Mouse (Mus musculus): Measurements from ENCODE around the gene Prtn3. TPM values are rescaled to one million over a fixed set of nuclear protein-coding genes. Genes with fewer than 3 reads are reported as not detected.

Gene Prtn3
- polyA plus RNA-seq, 1 experiment, result 0.90 TPM

DNA sequence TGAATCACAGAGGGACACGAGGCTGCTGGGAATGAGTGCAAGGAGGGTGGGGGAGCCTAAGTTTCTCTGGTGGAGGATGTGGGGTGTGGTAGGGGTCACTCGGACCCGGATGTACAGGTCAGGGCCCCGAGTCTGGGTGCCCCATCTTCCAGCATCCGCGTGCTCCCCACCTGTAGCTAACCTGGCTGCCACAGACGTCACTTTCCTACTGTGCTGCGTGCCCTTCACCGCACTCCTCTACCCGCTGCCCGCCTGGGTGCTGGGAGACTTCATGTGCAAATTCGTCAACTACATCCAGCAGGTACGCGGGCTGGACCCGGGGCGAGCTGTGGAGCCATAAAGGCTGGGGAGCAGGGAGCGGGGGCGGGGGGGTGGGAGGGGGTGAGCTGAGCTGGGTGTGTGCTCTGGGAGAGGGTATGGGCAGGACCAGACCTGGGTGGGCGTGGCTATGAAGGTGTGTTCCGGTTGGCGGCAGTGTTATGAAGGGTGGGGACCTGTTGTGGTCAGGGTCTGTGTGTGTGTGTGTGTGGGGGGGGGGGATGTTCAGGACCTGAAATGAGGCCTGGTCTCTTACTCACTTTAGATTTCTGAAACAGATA is 45.1 kb downstream of the Prtn3 start:
- Histone ChIP-seq H3K4me3 (ENCODE audit: control insufficient read depth, low read depth, low read length) (no peak overlapping the region), H3K27ac (ENCODE audit: control insufficient read depth, insufficient read depth, low read depth, low read length) (no peak overlapping the region), H3K27me3 (ENCODE audit: control insufficient read depth, insufficient read depth, low read length) (no peaks in the 10 kb centered on the region), H3K4me1 (ENCODE audit: control insufficient read depth, insufficient read depth, low read length) (peaks cover 26% of the 10 kb centered on the region), H3K36me3 (ENCODE audit: control insufficient read depth, insufficient read depth, low read length) (no peaks in the 10 kb centered on the region)
- TF ChIP-seq POLR2A (IDR thresholded peaks at IDR 0.05; ENCODE audit: control insufficient read depth, low read depth, low read length) (no peak), CTCF (IDR thresholded peaks at IDR 0.05; ENCODE audit: control insufficient read depth, insufficient read depth, insufficient replicate concordance, low read depth, low read length) (no peak)

DNA sequence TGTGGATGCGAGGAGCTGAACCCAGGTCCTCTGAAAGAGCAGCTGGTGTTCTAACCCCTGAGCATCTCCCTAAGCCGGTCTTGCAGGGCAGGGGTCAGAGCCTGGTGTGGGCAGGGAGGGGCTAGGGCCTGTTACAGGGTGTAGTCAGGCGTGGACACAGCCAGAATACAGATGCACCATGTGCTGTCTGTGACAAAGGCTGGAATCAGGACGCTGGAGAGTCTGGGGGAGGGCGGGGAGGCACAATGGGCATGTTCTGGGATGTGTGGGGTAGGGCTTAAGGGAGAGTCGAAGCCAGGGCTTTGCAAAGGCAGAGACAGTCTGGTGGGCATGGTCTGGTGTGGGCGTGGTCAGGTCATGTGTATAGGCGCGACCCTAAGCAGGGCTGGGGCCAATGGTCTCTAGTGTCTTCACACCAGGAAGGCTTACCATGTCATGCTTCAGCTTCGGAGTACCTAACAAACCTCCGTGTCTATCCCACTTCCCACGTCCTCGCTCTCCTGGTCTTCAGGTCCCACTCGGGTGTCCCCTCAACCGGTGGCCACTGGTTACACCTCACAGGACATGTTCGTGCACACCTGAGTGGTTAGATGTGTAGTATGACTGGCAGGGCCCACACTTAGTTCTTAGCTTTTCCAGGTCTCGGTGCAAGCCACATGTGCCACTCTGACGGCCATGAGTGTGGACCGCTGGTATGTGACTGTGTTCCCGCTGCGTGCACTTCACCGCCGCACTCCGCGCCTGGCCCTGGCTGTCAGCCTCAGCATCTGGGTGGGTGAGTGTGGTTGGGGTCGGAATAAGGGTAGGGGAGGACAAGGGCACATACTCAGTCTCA is 46.0 kb downstream of the Prtn3 start:
- Histone ChIP-seq H3K4me1 (ENCODE audit: control insufficient read depth, insufficient read depth, low read length) (peaks cover 30% of the 10 kb centered on the region), H3K27me3 (ENCODE audit: control insufficient read depth, insufficient read depth, low read length) (no peaks in the 10 kb centered on the region), H3K4me3 (ENCODE audit: control insufficient read depth, low read depth, low read length) (no peak overlapping the region), H3K27ac (ENCODE audit: control insufficient read depth, insufficient read depth, low read depth, low read length) (no peak overlapping the region), H3K36me3 (ENCODE audit: control insufficient read depth, insufficient read depth, low read length) (no peaks in the 10 kb centered on the region)
- TF ChIP-seq CTCF (IDR thresholded peaks at IDR 0.05; ENCODE audit: control insufficient read depth, insufficient read depth, insufficient replicate concordance, low read depth, low read length) (no peak), POLR2A (IDR thresholded peaks at IDR 0.05; ENCODE audit: control insufficient read depth, low read depth, low read length) (no peak)

DNA sequence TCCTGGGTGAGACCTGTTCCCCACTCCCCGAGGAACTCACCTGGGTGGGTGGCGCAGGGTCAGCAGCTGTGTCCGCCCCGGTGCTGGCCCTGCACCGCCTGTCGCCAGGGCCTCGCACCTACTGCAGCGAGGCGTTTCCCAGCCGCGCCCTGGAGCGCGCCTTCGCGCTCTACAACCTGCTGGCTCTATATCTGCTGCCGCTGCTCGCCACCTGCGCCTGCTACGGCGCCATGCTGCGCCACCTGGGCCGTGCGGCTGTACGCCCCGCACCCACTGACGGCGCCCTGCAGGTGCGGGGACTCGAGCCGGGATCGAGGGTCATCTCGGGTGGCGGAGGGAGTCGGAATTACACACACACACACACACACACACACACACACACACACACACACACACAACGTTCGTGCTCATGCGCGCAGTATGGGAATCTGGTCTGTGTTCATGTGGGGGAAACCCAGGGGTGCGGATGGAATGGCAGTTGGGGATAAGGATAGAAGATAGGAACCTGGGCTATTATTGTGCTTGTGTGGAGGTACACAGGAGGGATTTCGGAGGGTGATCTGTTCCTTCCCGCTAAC is 46.8 kb downstream of the Prtn3 start, which contains the start of gene R3hdm4:
Gene R3hdm4, minus strand, starts transcription at position 251 of the 578 bp plus-strand sequence.
- no peaks in the 10 kb centered on the region for H3K27me3 ChIP-seq (ENCODE audit: control insufficient read depth, insufficient read depth, low read length)
- no peak within 1 kb of the TSS for H3K27ac ChIP-seq (ENCODE audit: control insufficient read depth, insufficient read depth, low read depth, low read length)
- H3K4me1 ChIP-seq (ENCODE audit: control insufficient read depth, insufficient read depth, low read length), result peaks cover 30% of the 10 kb centered on the region

DNA sequence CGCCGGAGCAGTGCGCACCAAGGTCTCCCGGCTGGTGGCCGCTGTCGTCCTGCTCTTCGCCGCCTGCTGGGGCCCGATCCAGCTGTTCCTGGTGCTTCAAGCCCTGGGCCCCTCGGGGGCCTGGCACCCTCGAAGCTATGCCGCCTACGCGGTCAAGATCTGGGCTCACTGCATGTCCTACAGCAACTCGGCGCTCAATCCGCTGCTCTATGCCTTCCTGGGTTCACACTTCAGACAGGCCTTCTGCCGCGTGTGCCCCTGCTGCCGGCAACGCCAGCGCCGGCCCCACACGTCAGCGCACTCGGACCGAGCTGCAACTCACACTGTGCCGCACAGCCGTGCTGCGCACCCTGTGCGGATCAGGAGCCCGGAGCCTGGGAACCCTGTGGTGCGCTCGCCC is 47.3 kb downstream of the Prtn3 start:
- Histone ChIP-seq H3K4me3 (ENCODE audit: control insufficient read depth, low read depth, low read length) (no peak overlapping the region), H3K27ac (ENCODE audit: control insufficient read depth, insufficient read depth, low read depth, low read length) (no peak overlapping the region), H3K27me3 (ENCODE audit: control insufficient read depth, insufficient read depth, low read length) (no peaks in the 10 kb centered on the region), H3K36me3 (ENCODE audit: control insufficient read depth, insufficient read depth, low read length) (no peaks in the 10 kb centered on the region), H3K4me1 (ENCODE audit: control insufficient read depth, insufficient read depth, low read length) (peaks cover 30% of the 10 kb centered on the region)
- no peak for TF ChIP-seq CTCF (IDR thresholded peaks at IDR 0.05; ENCODE audit: control insufficient read depth, insufficient read depth, insufficient replicate concordance, low read depth, low read length)
- no peak for TF ChIP-seq POLR2A (IDR thresholded peaks at IDR 0.05; ENCODE audit: control insufficient read depth, low read depth, low read length)

More for the DNA sequence above, 46.8 kb downstream of the Prtn3 start, which contains the start of gene R3hdm4:
- Histone ChIP-seq H3K36me3 (ENCODE audit: control insufficient read depth, insufficient read depth, low read length) (no peaks in the 10 kb centered on the region), H3K4me3 (ENCODE audit: control insufficient read depth, low read depth, low read length) (no peak within 1 kb of the TSS; the same call in 1 of the 2 replicates)
- no peak for TF ChIP-seq POLR2A (IDR thresholded peaks at IDR 0.05; ENCODE audit: control insufficient read depth, low read depth, low read length)
- no peak for TF ChIP-seq CTCF (IDR thresholded peaks at IDR 0.05; ENCODE audit: control insufficient read depth, insufficient read depth, insufficient replicate concordance, low read depth, low read length)

DNA sequence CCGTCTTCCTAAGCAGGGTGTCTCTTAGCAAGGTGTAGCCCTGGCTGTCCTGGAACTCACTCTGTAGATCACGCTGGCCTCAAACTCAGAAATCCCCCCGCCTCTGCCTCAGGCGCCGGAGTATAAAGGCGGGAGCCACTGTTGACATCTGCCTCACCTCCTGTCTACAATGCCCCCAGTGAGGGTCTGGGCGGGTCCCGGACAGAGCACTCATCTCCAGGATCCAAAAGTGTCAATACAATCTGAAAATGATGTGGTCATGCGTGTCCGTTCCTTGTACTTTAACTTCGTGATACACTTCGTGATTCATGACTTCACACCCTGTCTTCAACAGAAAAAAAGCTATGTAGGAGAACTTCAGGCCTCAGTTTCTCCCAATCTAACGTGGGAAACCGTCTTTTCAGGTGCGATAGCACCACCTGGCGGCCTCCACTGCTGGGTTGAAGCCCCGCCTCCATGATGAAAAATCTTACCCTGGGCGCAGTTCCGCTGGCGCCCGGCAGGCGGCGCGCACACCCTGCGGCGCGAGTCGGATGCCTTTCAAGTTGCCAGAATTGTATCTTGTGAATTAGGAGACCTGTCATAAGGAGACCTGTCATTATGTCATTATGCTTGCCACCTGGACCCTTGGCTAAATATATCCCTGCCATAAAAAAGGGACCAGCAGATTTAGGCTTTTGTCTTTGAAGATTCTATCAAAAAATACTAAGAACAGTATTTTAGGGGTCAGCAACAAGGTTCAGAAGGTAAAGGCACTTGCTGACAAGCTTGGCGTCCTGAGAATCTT is 50.9 kb downstream of the Prtn3 start:
- Histone ChIP-seq H3K4me3 (ENCODE audit: control insufficient read depth, low read depth, low read length) (peak overlapping the region; percentile 74), H3K4me1 (ENCODE audit: control insufficient read depth, insufficient read depth, low read length) (peaks cover 31% of the 10 kb centered on the region), H3K27me3 (ENCODE audit: control insufficient read depth, insufficient read depth, low read length) (no peaks in the 10 kb centered on the region), H3K27ac (ENCODE audit: control insufficient read depth, insufficient read depth, low read depth, low read length) (no peak overlapping the region), H3K36me3 (ENCODE audit: control insufficient read depth, insufficient read depth, low read length) (no peaks in the 10 kb centered on the region)
- TF ChIP-seq CTCF (IDR thresholded peaks at IDR 0.05; ENCODE audit: control insufficient read depth, insufficient read depth, insufficient replicate concordance, low read depth, low read length), result peak; percentile 100
- TF ChIP-seq POLR2A (IDR thresholded peaks at IDR 0.05; ENCODE audit: control insufficient read depth, low read depth, low read length), result no peak

DNA sequence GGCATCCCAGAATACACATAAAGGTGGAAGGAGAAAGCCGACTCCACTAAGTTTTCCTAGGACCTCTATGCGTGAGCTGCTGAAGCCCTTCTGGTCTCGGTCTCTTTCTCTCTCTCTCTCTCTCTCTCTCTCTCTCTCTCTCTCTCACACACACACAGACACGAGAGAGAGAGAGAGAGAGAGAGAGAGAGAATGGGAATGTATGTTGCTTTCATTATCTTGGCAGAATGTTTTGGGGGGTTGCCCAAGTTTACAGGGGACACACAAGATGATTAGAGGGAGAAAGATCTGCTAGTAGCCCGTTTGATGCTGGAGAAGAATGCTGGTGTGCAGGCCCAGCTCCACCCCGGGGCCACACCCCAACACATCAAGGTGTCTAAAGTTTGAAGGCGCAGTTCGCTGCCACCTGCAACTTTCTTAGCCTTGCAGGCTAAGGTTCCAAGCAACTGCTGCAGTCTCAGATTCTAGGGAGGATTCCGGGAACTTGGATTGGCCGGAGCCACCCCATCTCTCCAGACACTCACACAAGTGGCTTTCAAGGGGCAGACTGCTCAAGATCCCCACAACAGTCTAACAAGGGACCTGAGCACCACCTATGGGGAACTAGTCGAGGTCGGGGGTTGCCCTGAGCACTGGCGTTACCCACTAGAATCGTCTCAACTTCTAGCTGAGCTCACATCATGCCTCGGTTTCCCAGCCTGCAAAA is 51.7 kb downstream of the Prtn3 start:
- Histone ChIP-seq H3K4me1 (ENCODE audit: control insufficient read depth, insufficient read depth, low read length) (peaks cover 26% of the 10 kb centered on the region), H3K27me3 (ENCODE audit: control insufficient read depth, insufficient read depth, low read length) (no peaks in the 10 kb centered on the region), H3K27ac (ENCODE audit: control insufficient read depth, insufficient read depth, low read depth, low read length) (peak overlapping the region; percentile 88), H3K4me3 (ENCODE audit: control insufficient read depth, low read depth, low read length) (peak overlapping the region; percentile 78), H3K36me3 (ENCODE audit: control insufficient read depth, insufficient read depth, low read length) (no peaks in the 10 kb centered on the region)
- TF ChIP-seq POLR2A (IDR thresholded peaks at IDR 0.05; ENCODE audit: control insufficient read depth, low read depth, low read length) (no peak), CTCF (IDR thresholded peaks at IDR 0.05; ENCODE audit: control insufficient read depth, insufficient read depth, insufficient replicate concordance, low read depth, low read length) (no peak)
